Mouse (Mus musculus): Measurements from ENCODE around the gene Spata3. TPM values are rescaled to one million over a fixed set of nuclear protein-coding genes. Genes with fewer than 3 reads are reported as not detected.

Spata3 gene
- polyA plus RNA-seq (2012; rRNA removed; ENCODE audit: low replicate concordance): 0.31 and 0.34 TPM in 2 replicates

DNA sequence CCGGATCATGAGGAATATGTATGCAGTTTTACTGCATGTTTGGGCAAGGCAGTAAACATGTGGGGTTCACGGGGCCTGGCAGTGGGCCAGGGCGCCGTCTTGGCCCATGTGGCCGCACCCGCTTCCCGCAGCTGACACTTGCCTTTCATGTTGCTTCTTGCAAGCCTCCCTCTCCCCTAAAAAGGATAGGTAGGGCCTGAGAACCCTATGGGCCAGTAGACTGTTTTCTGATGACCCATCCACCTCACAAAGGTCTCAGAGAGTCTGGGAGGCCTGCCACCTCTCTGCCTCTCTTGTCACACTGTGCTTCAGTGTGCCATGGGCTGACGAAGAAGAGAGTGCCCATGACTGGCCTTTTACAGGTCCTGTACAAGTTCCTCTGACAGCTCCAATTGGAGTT is at the start of gene Spata3:
Spata3 (plus strand) TSS at position 301 of the 400 bp plus-strand sequence.

DNA sequence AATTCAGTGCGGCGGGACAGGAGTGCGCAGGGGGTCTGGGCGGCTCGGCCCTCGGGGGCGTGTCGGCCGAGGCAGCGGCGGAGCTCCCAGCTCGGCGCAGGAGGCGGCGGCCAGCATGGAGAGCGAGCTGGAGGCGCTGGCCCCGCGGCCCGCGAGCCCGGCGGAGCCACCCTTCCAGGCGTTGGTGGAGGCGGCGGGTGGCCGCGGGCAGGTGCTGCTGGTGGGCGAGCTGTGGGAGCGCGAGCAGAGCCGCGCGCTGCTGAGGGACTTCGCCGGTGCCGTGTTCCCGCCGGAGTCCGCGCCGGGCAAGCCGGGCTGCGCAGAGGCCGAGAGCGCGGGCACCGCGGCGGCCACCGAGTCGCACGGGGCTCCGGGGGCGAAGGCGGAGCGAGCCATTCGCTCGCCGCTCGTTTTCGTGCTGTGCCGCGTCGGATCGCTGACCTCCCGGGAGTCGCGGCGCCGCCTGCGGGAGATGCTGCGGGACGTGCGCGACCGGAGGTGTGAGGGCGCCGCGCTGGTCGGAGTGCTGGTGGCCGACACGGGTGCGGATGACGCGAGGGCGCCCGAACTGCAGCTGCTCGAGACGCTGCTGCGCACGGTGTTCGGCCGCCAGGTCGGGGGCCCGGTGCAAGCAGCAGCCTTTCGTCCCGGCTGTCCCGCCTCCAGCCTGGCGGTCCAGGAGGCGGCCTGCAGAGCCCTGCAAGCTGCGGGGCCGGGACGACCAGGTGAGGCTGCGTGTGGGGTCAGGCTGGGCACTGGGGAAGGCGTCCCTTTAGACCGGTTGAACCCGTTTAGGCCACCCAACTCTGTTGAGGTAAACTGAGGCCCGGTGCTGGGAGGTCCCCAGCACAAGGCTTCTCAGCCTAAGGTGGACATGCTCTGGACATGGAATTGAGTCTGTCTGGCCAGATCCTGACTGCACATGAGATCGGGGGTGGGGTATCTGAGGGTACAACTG is 29.5 kb downstream of the Spata3 start, which contains the start of gene 2810459M11Rik:
2810459M11Rik (plus strand) TSS at position 16 of the 958 bp plus-strand sequence.

DNA sequence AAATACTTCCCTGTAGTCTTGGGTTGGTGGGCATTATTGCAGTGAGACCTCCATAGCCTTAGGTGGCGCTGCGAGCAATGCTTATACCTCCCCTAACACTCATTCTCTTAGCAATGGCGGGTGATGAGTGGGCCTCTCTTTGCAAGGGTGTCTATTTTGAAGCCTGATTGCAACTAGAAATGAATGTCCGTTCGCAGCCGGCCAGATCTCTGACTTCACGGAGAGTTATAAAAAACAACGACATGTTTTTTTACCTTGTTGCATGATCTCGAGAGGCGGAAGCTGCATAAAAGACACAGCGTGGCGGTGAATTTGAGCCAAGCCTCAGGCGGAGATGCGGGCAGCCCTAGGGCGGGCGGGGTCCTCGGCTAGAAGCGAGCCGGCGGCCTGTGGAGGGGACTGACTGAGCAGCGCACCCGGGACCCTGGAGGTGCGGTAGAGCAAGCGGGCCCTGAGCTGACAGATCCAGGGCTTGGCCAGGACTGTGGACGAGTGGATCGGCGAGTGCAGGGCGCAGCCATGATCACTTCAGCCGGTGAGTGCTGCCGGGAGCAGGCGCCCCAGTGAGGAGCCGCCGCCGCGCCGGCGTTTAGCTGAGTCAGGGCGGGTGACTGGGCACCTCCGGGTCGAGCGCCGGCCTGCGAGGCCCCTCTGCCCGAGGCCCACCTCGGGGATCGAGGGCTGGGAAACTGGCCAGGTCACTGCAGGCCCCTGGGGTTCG is 47.8 kb downstream of the Spata3 start, which contains the start of gene Psmd1:
Psmd1 (plus strand) TSS at position 117 of the 721 bp plus-strand sequence.

Other genes starting within 250 kb of the Spata3 start
- gene A630001G21Rik, start 238.2 kb upstream of the Spata3 start, polyA plus RNA-seq (2012; rRNA removed; ENCODE audit: low replicate concordance): 1.9 and 3.1 TPM in 2 replicates
- 36.4 and 46.6 TPM in 2 replicates for gene Cab39, start 223.4 kb upstream of the Spata3 start, polyA plus RNA-seq (2012; rRNA removed; ENCODE audit: low replicate concordance)
- 172 and 493 TPM in 2 replicates for gene Itm2c, start 122.5 kb upstream of the Spata3 start, polyA plus RNA-seq (2012; rRNA removed; ENCODE audit: low replicate concordance)
- gene 4933407L21Rik, start 88.3 kb upstream of the Spata3 start, polyA plus RNA-seq (2012; rRNA removed; ENCODE audit: low replicate concordance): 1.0 TPM in 1 of 2 replicates, not detected in the other
- 0.03 and 0.18 TPM in 2 replicates for gene Gpr55, start 55.8 kb upstream of the Spata3 start, polyA plus RNA-seq (2012; rRNA removed; ENCODE audit: low replicate concordance)
- 0.06 and 3.5 TPM in 2 replicates for gene 2810459M11Rik, start 29.0 kb downstream of the Spata3 start, polyA plus RNA-seq (2012; rRNA removed; ENCODE audit: low replicate concordance)
- 88.2 and 95.5 TPM in 2 replicates for gene Psmd1, start 47.6 kb downstream of the Spata3 start, polyA plus RNA-seq (2012; rRNA removed; ENCODE audit: low replicate concordance)
- gene Htr2b, start 95.2 kb downstream of the Spata3 start, polyA plus RNA-seq (2012; rRNA removed; ENCODE audit: low replicate concordance): 1.8 TPM in 1 of 2 replicates, not detected in the other
- not detected in 2 replicates for gene Gm21972, start 116.8 kb downstream of the Spata3 start, polyA plus RNA-seq (2012; rRNA removed; ENCODE audit: low replicate concordance)
- gene Armc9, start 138.0 kb downstream of the Spata3 start, polyA plus RNA-seq (2012; rRNA removed; ENCODE audit: low replicate concordance): 4.2 and 9.8 TPM in 2 replicates